Mouse (Mus musculus): Measurements from ENCODE around the gene Dot1l. TPM values are rescaled to one million over a fixed set of nuclear protein-coding genes. Genes with fewer than 3 reads are reported as not detected.

Gene Dot1l
- 10 to 100 TPM; 14.5 to 16.0 TPM for polyA plus RNA-seq (2017; shearing (Covaris generic))

GRCm38 (mm10) chr10:80754594-80755290 lies at the start of gene Dot1l:
Gene Dot1l (plus strand): TSS chr10:80755206.

GRCm38 (mm10) chr10:80742180-80742978 lies 12.6 kb upstream of the Dot1l start, which contains the start of gene Ap3d1:
Gene Ap3d1 (minus strand): TSS chr10:80742264.

GRCm38 (mm10) chr10:80798150-80799006 lies 43.4 kb downstream of the Dot1l start, which contains the start of the genes Sf3a2 and Plekhj1:
Gene Sf3a2 (plus strand): TSS chr10:80798198.
Gene Plekhj1 (minus strand): TSS chr10:80798626.

GRCm38 (mm10) chr10:80804916-80805315 lies 49.9 kb downstream of the Dot1l start, which contains the start of gene Amh:
Gene Amh (plus strand): TSS chr10:80805243.

GRCm38 (mm10) chr10:80813366-80813765 lies 58.4 kb downstream of the Dot1l start, which contains the start of gene Jsrp1:
Gene Jsrp1 (minus strand): TSS chr10:80813498.

GRCm38 (mm10) chr10:80826151-80827062 lies 71.4 kb downstream of the Dot1l start, which contains the start of gene Oaz1:
Gene Oaz1 (plus strand): TSS chr10:80826656.

GRCm38 (mm10) chr10:80843931-80844547 lies 89.0 kb downstream of the Dot1l start, which contains the start of gene Lingo3:
Gene Lingo3 (minus strand): TSS chr10:80844039.

Other genes with a start within 250 kb of the Dot1l start
- gene Atp8b3, start 216.1 kb upstream of the Dot1l start, polyA plus RNA-seq (2017; shearing (Covaris generic)) = under 1 TPM; 0.06 to 0.73 TPM
- 10 to 100 TPM; 49.1 to 59.0 TPM for gene Rexo1, start 193.6 kb upstream of the Dot1l start, polyA plus RNA-seq (2017; shearing (Covaris generic))
- 10 to 100 TPM in 1 of 2 experiments, 1 to 10 TPM in 1; 9.0 to 14.4 TPM for gene Klf16, start 177.9 kb upstream of the Dot1l start, polyA plus RNA-seq (2017; shearing (Covaris generic))
- 100 to 1,000 TPM; 142 to 155 TPM for gene Abhd17a, start 164.9 kb upstream of the Dot1l start, polyA plus RNA-seq (2017; shearing (Covaris generic))
- 100 to 1,000 TPM; 108 to 122 TPM for gene Scamp4, start 152.3 kb upstream of the Dot1l start, polyA plus RNA-seq (2017; shearing (Covaris generic))
- 1 to 10 TPM; 5.9 to 9.2 TPM for gene Adat3, start 152.3 kb upstream of the Dot1l start, polyA plus RNA-seq (2017; shearing (Covaris generic))
- 10 to 100 TPM in 1 of 2 experiments, 1 to 10 TPM in 1; 7.1 to 12.4 TPM for gene Gm49322, start 149.2 kb upstream of the Dot1l start, polyA plus RNA-seq (2017; shearing (Covaris generic))
- gene Csnk1g2, start 132.4 kb upstream of the Dot1l start, polyA plus RNA-seq (2017; shearing (Covaris generic)) = 100 to 1,000 TPM; 291 to 363 TPM
- 10 to 100 TPM; 31.9 to 36.5 TPM for gene Btbd2, start 98.1 kb upstream of the Dot1l start, polyA plus RNA-seq (2017; shearing (Covaris generic))
- gene Mknk2, start 77.1 kb upstream of the Dot1l start, polyA plus RNA-seq (2017; shearing (Covaris generic)) = 100 to 1,000 TPM; 166 to 167 TPM
- 100 to 1,000 TPM; 283 to 285 TPM for gene Mob3a, start 53.2 kb upstream of the Dot1l start, polyA plus RNA-seq (2017; shearing (Covaris generic))
- 100 to 1,000 TPM; 131 to 176 TPM for gene Izumo4, start 53.0 kb upstream of the Dot1l start, polyA plus RNA-seq (2017; shearing (Covaris generic))
- gene Ap3d1, start 12.9 kb upstream of the Dot1l start, polyA plus RNA-seq (2017; shearing (Covaris generic)) = 10 to 100 TPM; 72.7 to 75.1 TPM
- gene Sf3a2, start 43.0 kb downstream of the Dot1l start, polyA plus RNA-seq (2017; shearing (Covaris generic)) = 10 to 100 TPM; 70.1 to 83.3 TPM
- gene Plekhj1, start 43.4 kb downstream of the Dot1l start, polyA plus RNA-seq (2017; shearing (Covaris generic)) = 100 to 1,000 TPM; 257 to 326 TPM
- gene Amh, start 50.0 kb downstream of the Dot1l start, polyA plus RNA-seq (2017; shearing (Covaris generic)) = under 1 TPM in 1 of 2 experiments, not detected in 1; 0.33 TPM
- 1 to 10 TPM in 1 of 2 experiments, not detected in 1; 1.4 TPM for gene Jsrp1, start 58.3 kb downstream of the Dot1l start, polyA plus RNA-seq (2017; shearing (Covaris generic))
- 1,000 to 10,000 TPM; 1,795 to 1,959 TPM for gene Oaz1, start 71.5 kb downstream of the Dot1l start, polyA plus RNA-seq (2017; shearing (Covaris generic))
- under 1 TPM; 0.14 to 0.66 TPM for gene Lingo3, start 88.8 kb downstream of the Dot1l start, polyA plus RNA-seq (2017; shearing (Covaris generic))
- gene Lsm7, start 100.0 kb downstream of the Dot1l start, polyA plus RNA-seq (2017; shearing (Covaris generic)) = 100 to 1,000 TPM; 146 to 150 TPM
- 10 to 100 TPM; 30.1 to 44.5 TPM for gene Sppl2b, start 100.1 kb downstream of the Dot1l start, polyA plus RNA-seq (2017; shearing (Covaris generic))
- gene Tmprss9, start 116.6 kb downstream of the Dot1l start, polyA plus RNA-seq (2017; shearing (Covaris generic)) = under 1 TPM; 0.07 to 0.61 TPM
- 100 to 1,000 TPM; 183 to 221 TPM for gene Timm13, start 145.8 kb downstream of the Dot1l start, polyA plus RNA-seq (2017; shearing (Covaris generic))
- gene Lmnb2, start 163.0 kb downstream of the Dot1l start, polyA plus RNA-seq (2017; shearing (Covaris generic)) = 10 to 100 TPM; 17.1 to 18.9 TPM
- 10 to 100 TPM; 36.4 to 91.4 TPM for gene Gadd45b, start 174.9 kb downstream of the Dot1l start, polyA plus RNA-seq (2017; shearing (Covaris generic))